Mouse (Mus musculus) forebrain, embryonic 13.5 days (tissue): ENCODE data around the gene Mapk8ip1. TPM values are rescaled to one million over a fixed set of nuclear protein-coding genes. Genes with fewer than 3 reads are reported as not detected.
"Not testable (repeated sequence)": the region's sequence is repeated elsewhere in the genome, so short reads cannot be mapped to it uniquely, and the experiment has no call there.

Source experiments
- ATAC-seq: fragments of 200-750 bp; cut with Nextera tagmentation; 2 replicates; pipeline ENCODE4 v1.8.0; 2017
- H3K27ac ChIP-seq: fragments of 300-500 bp; sonication (generic); 2 replicates; pipeline ENCODE4 v1.5.1; 2015; ENCODE audit warnings: inconsistent platforms, mild to moderate bottlenecking, moderate library complexity
- H3K27me3 ChIP-seq: fragments of 300-500 bp; sonication (generic); 2 replicates; pipeline ENCODE4 v1.6.1; 2015; ENCODE audit warnings: mild to moderate bottlenecking, inconsistent platforms
- H3K36me3 ChIP-seq: fragments of 300-500 bp; sonication (generic); 2 replicates; pipeline ENCODE4 v1.6.1; 2015; ENCODE audit warnings: mild to moderate bottlenecking, inconsistent platforms; ENCODE audit not compliant: poor library complexity, severe bottlenecking
- H3K4me1 ChIP-seq: fragments of 300-500 bp; sonication (generic); 2 replicates; pipeline ENCODE4 v1.6.1; 2015; ENCODE audit warnings: inconsistent platforms
- H3K4me2 ChIP-seq: fragments of 300-500 bp; sonication (generic); 2 replicates; pipeline ENCODE4 v1.6.1; 2015; ENCODE audit warnings: inconsistent platforms, mild to moderate bottlenecking, moderate library complexity
- H3K4me3 ChIP-seq: fragments of 300-500 bp; sonication (generic); 2 replicates; pipeline ENCODE4 v1.5.1; 2015; ENCODE audit warnings: mild to moderate bottlenecking, inconsistent platforms
- H3K9ac ChIP-seq: fragments of 300-500 bp; sonication (generic); 2 replicates; pipeline ENCODE4 v1.6.1; 2015; ENCODE audit warnings: mild to moderate bottlenecking, inconsistent platforms
- H3K9me3 ChIP-seq: fragments of 300-500 bp; sonication (generic); replicated peaks from 2 replicates; pipeline ENCODE4 v1.6.1; 2016; ENCODE audit warnings: inconsistent platforms
- WGBS: fragments of 180-500 bp; shearing (Covaris S2); methylation state at CpG from one replicate; pipeline ENCODE4 v1.1.7; 2015; 5-methylcytosine and 5-hydroxymethylcytosine counted together
- polyA plus RNA-seq: library from polyadenylated mRNA; unstranded; fragments of >200 nt; fragmentation: Nextera tagmentation; extraction: Ambion mirVana; gene quantifications from 2 replicates; pipeline ENCODE4 v1.2.1, GENCODE M21; 2015

The Mapk8ip1 gene
- polyA plus RNA-seq, 1 experiment from 2014 or later = 66.9 TPM

DNA sequence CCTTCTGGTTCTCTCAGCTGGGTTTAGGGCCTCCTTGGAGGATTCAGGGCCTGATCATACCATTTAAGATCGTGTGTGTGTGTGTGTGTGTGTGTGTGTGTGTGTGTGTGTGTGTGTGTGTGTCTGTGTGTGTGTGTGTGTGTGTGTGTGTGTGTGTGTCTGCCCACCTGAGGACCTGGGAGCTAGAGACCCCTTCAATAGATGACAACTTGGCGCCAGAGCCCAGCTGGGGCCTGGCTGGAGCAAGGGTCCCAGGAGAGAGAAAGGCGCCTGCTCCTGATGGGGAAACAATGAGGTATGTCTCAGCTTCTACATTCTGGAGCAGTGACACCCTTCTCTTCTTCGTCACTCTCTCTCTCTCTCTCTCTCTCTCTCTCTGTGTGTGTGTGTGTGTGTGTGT, 1.2 kb downstream of the Mapk8ip1 start:
- H3K27ac ChIP-seq = peak overlapping the region; percentile 25; the same call in 1 of the 2 replicates
- H3K4me2 ChIP-seq = peak overlapping the region; percentile 90
- ATAC-seq, H3K9ac ChIP-seq, H3K27me3 ChIP-seq, H3K9me3 ChIP-seq: not testable (repeated sequence)
- peaks cover 40% of the 10 kb centered on the region for H3K4me1 ChIP-seq
- peaks cover 18% of the 10 kb centered on the region for H3K36me3 ChIP-seq
- WGBS = 21% methylated on average over 2 of the region's 4 CpGs
- H3K4me3 ChIP-seq = peak overlapping the region; percentile 70

DNA sequence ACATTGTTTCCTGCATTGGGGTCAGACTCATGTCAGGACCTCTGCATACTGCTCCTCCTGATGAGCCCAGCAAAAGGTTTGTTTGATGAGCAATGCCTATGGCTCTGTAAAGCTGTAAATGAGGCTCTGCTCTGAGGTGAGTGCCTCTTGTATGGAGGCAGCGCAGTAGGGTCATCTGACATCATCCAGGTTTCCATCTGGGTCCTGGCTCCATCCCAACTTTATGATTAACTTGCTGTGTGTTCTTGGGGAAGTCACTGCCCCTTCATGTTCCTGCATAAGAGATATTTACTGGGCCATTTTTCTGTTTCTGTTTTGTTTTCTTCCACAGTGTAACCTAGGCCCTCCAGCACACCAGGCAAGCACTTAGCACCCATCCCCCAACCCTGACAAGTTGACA, 3.6 kb downstream of the Mapk8ip1 start:
- Histone ChIP-seq H3K4me2 (no peak overlapping the region), H3K36me3 (no peaks in the 10 kb centered on the region; the same call in 1 of the 2 replicates), H3K27ac (no peak overlapping the region), H3K4me3 (no peak overlapping the region), H3K9me3 (no peaks in the 10 kb centered on the region), H3K9ac (no peak overlapping the region), H3K4me1 (peaks cover 50% of the 10 kb centered on the region), H3K27me3 (no peaks in the 10 kb centered on the region)
- ATAC-seq = no peak
- WGBS = 97% methylated on average over 1 of the region's 1 CpGs

DNA sequence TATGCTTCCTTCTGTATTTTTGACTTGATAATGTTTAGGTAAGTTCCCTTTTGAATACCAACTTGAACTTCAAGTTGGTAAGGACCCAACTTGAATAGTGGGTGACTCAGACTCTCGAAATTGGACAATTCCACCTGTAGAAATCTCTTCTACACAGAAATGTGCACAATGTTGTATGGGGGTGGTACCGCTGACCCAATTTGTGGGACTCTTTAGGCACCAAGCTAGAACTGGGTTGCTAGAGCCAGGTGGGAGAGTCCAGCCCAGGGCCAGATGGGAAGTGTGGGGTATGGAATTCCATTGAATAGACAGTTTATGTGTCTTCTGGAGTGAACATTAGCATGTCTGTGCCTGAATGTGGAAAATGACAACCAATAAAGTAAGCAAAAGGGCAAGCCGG, 5.5 kb downstream of the Mapk8ip1 start:
- peaks cover 62% of the 10 kb centered on the region for H3K4me1 ChIP-seq
- H3K27ac ChIP-seq = no peak overlapping the region

DNA sequence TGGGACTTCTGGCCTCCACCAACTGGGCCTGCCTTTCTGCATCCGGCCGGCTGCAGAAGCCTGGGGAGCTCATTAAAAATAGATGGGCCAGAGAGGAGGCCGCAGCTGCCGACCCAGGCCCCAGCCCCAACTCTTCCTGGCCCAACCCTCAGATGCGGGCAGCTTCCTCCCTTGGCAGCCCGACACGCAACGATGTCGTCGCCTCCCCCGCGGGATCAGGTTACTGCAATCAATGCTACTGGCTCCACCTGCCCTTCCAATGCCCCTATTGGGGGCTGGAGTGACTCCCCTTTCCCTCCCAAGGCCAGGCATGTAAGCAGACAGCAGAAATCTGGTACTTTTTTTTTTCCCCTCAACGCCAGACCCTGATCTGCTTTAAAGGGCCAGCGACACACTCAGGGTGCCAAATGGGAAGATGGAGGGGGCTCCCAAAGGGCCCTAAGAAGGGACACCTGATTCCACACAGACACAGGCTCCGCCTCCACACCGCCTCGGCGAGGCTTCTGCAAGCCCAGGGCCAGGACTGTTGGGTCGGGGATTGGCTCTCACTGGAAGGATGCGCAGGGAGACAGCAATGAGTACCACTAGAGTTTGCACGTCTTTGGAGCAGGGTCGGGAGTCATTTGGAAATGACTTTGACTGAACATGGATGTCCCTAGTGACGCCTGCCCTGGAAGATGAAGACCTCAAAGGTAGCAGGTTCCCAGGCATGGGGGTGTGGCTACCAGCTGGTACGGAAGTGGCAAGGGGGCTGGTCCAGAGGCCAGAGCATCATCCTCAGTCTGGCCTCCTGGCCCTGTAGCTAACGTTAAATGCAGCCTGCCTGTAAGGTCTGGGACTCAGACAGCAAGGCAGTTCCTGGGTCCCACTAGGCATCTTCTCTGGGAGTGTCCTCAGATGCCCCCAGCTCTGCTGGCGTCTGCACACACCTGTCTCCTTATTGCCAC, 8.5 kb downstream of the Mapk8ip1 start:
- H3K9me3 ChIP-seq = no peaks in the 10 kb centered on the region
- H3K9ac ChIP-seq = peak overlapping the region; percentile 74
- H3K4me1 ChIP-seq = peaks cover 59% of the 10 kb centered on the region
- H3K4me3 ChIP-seq = peak overlapping the region; percentile 36
- ATAC-seq = no peak
- 6% methylated on average over 26 of the region's 26 CpGs for WGBS
- peak overlapping the region; percentile 80 for H3K27ac ChIP-seq
- peak overlapping the region; percentile 65 for H3K4me2 ChIP-seq
- H3K27me3 ChIP-seq = no peaks in the 10 kb centered on the region
- peaks cover 1% of the 10 kb centered on the region for H3K36me3 ChIP-seq

More for the DNA sequence above, 5.5 kb downstream of the Mapk8ip1 start:
- 92% methylated on average over 3 of the region's 3 CpGs for WGBS
- no peaks in the 10 kb centered on the region for H3K27me3 ChIP-seq
- no peak overlapping the region for H3K4me3 ChIP-seq
- no peak for ATAC-seq
- no peaks in the 10 kb centered on the region; the same call in 1 of the 2 replicates for H3K36me3 ChIP-seq
- H3K9me3 ChIP-seq = no peaks in the 10 kb centered on the region
- H3K4me2 ChIP-seq = no peak overlapping the region
- H3K9ac ChIP-seq = no peak overlapping the region

DNA sequence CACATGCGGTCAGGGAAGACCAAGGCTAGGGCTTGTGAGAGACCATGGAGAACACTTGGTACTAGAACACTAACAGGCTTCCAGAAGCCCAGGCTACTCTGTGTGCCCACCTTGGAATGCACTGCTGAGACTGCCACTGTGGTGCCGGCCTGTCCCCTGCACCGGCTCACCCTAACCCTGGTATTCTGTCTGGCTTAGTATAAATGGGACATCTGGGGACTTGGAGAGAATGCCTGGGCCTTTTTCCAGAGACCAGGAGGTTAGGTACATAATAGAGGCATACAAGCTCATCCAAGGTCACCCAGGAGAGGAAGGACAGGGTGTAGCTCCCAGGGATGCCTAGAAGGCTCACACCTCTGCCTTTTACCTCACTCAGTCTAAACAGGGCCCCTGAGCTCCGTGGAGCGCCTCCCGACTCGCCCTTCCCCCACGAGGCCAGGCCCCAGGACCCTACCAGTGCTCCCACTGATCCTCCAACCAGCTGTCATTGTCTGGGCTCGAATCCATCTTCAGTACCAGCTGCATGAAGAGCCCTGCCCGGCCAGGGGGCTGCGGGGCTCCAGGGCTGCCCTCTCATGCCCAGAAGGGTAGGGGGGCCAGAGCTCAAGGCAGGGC, 9.3 kb downstream of the Mapk8ip1 start:
- WGBS = 20% methylated on average over 11 of the region's 11 CpGs
- H3K4me3 ChIP-seq = peak overlapping the region; percentile 36
- peak overlapping the region; percentile 74 for H3K9ac ChIP-seq
- no peaks in the 10 kb centered on the region for H3K9me3 ChIP-seq
- H3K36me3 ChIP-seq = peaks cover 9% of the 10 kb centered on the region
- peaks cover 57% of the 10 kb centered on the region for H3K4me1 ChIP-seq
- no peaks in the 10 kb centered on the region for H3K27me3 ChIP-seq
- no peak for ATAC-seq
- H3K27ac ChIP-seq = peak overlapping the region; percentile 80
- H3K4me2 ChIP-seq = peak overlapping the region; percentile 65

DNA sequence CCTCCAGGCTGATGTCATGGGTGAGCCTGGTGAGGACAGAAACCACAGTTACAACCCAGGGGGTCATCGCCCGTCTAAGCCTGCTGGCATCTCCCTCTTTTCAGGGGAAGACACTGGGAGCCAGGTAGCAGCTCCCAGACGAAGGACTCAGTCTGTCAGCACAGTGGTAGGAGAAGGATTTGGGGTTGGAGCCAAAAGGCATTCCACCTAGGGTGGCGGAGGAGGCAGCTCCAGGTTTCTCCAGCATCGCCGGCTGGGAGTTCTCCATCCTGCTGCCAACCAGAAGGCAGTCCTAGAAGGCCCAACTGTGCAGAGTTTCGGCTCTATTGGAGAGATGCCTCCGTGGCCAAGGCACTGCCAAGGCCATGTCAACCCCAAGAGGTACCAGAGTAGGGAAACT, 9.9 kb downstream of the Mapk8ip1 start:
- ATAC-seq = no peak
- Histone ChIP-seq H3K4me1 (peaks cover 56% of the 10 kb centered on the region), H3K9ac (0 out of 2 replicates have a peak overlapping the region, but pooled peaks have one; percentile 5), H3K9me3 (no peaks in the 10 kb centered on the region), H3K27me3 (no peaks in the 10 kb centered on the region), H3K4me3 (no peak overlapping the region), H3K27ac (no peak overlapping the region), H3K36me3 (peaks cover 16% of the 10 kb centered on the region), H3K4me2 (peak overlapping the region; percentile 65)
- 84% methylated on average over 8 of the region's 8 CpGs for WGBS

DNA sequence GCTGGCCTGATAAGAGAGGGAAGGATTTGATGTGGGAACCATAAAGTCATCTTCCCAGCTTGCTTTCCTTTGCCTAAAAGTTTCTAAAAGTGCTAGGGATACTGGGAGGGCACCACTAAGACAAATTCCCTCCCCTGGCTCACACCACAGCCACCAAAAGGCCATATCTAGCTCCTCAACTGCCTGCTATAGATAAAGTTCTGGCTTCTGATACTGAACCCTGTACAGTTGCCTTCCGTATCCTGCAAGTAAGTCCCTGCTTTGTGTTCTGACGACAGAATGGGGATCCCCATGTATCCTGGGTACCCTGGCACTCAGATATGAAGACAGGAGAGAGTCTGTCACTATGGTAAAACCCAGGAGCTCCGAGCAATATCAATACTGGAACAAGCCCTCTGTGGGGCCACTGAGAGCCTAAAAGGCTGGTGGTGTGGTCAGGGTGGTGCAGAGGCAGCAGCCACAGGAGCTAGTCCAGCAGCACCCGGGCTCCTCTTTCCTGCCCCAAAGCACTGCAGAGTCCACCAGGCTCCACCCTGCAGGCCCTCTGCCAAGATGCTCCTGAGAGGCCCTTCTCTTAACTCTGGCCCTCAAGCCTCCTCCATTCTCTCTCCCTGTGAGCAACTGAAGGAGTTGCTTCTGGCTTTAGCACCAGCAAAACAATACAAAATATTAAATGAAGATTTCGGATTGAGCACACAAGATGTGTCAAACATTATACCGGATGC, 10.7 kb downstream of the Mapk8ip1 start:
- H3K4me3 ChIP-seq = peak overlapping the region; percentile 87; the same call in 1 of the 2 replicates
- no peaks in the 10 kb centered on the region for H3K27me3 ChIP-seq

DNA sequence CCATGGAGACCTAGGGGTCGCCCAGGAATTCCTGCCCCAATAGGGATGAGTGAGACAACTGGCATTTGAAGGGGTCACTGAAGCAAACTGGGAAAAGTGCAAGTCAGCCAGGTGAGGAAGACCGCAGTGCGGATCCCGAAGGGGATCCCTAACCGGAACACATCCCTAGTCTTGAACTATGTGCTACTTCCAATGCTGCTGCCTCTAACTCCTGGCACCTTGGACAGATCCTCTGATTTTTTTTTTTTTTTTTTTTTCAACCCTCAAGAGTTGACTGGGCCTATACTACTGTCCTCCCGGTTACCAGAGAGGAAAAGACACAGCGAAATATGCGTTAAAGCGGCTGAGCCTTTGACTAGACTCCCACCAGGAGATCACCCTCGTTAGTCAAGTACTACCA, 11.4 kb downstream of the Mapk8ip1 start:
- peak overlapping the region; percentile 93; the same call in 1 of the 2 replicates for H3K9ac ChIP-seq
- peak overlapping the region; percentile 88 for H3K27ac ChIP-seq
- peaks cover 56% of the 10 kb centered on the region for H3K4me1 ChIP-seq
- peak overlapping the region; percentile 71 for H3K4me2 ChIP-seq
- H3K4me3 ChIP-seq = peak overlapping the region; percentile 87
- ATAC-seq = no peak
- WGBS = under 1% methylated on average over 10 of the region's 10 CpGs
- no peaks in the 10 kb centered on the region for H3K9me3 ChIP-seq
- no peaks in the 10 kb centered on the region for H3K27me3 ChIP-seq
- H3K36me3 ChIP-seq = peaks cover 31% of the 10 kb centered on the region

More for the DNA sequence above, 10.7 kb downstream of the Mapk8ip1 start:
- Histone ChIP-seq H3K4me2 (peak overlapping the region; percentile 71), H3K27ac (peak overlapping the region; percentile 88), H3K9ac (peak overlapping the region; percentile 1; the same call in 1 of the 2 replicates), H3K9me3 (no peaks in the 10 kb centered on the region), H3K36me3 (peaks cover 24% of the 10 kb centered on the region), H3K4me1 (peaks cover 56% of the 10 kb centered on the region)
- no peak for ATAC-seq
- 73% methylated on average over 6 of the region's 6 CpGs for whole genome bisulfite sequencing

DNA sequence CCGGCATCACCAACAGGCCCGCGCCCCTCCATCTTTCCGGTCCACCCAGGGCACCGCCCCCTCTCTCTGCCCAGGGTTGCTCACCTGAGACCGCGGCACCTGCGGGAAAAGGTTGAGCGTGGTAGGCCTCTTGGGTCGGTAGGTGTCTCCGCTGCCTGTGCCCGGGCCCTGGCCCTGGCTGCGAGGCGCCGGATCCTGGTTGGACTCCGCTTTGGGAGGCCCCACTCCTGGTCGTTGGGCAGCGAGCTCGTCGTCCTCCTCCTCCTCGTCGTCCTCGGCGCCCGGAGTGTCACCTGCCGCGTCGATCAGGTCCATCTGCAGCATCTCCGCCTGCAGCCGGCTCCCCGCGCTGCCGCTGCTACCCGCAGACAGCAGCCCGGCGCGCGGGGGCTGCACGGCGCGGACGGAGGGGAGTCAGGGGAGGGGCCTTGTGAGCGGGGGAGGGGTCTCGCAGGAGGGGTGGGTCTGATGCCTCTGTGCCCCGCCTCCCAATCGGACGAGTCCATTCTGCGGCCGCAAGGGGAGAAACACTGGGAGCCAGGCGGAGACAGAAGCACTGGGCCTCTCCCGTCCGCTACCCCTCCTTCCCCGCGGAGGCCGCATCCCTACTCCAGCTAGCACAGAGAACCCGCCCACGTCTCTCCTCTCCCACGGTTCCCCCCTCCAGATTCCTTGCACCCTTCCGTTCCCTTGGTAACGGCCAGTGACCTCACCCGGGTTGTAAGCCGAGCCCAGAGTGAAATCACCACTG, 12.0 kb downstream of the Mapk8ip1 start:
- Histone ChIP-seq H3K27ac (peak overlapping the region; percentile 88), H3K4me1 (peaks cover 56% of the 10 kb centered on the region), H3K9me3 (no peaks in the 10 kb centered on the region), H3K27me3 (no peaks in the 10 kb centered on the region), H3K4me2 (peak overlapping the region; percentile 71), H3K9ac (peak overlapping the region; percentile 93), H3K4me3 (peak overlapping the region; percentile 87), H3K36me3 (peaks cover 37% of the 10 kb centered on the region)
- WGBS = under 1% methylated on average over 57 of the region's 62 CpGs
- ATAC-seq = peak; percentile 93

DNA sequence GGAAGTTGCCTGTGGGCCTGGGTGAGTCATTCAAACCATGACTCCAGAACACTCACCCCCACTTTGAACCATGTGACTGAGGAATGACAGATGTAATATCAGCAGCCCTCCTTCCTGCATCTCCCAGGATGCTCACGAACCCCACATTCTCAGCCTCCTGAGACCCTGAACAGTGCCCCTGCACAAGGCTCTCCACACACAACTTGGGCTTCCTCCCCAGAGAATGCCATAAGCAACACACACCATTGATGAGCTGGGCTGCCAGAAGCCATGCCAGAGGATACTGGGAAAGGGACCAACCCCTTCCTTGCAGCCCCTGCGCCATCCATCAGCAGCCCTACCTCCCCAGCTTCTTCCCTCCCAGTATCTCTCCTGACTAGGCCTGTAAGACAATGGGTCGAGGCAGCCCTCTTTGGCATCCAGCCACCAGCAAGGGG, 13.0 kb downstream of the Mapk8ip1 start:
- H3K36me3 ChIP-seq = peaks cover 46% of the 10 kb centered on the region
- peak overlapping the region; percentile 71 for H3K4me2 ChIP-seq
- 36% methylated on average over 3 of the region's 3 CpGs for WGBS
- peaks cover 52% of the 10 kb centered on the region for H3K4me1 ChIP-seq
- H3K27me3 ChIP-seq = no peaks in the 10 kb centered on the region
- H3K4me3 ChIP-seq = peak overlapping the region; percentile 87
- no peaks in the 10 kb centered on the region for H3K9me3 ChIP-seq
- H3K9ac ChIP-seq = peak overlapping the region; percentile 93
- peak overlapping the region; percentile 88 for H3K27ac ChIP-seq
- no peak for ATAC-seq

DNA sequence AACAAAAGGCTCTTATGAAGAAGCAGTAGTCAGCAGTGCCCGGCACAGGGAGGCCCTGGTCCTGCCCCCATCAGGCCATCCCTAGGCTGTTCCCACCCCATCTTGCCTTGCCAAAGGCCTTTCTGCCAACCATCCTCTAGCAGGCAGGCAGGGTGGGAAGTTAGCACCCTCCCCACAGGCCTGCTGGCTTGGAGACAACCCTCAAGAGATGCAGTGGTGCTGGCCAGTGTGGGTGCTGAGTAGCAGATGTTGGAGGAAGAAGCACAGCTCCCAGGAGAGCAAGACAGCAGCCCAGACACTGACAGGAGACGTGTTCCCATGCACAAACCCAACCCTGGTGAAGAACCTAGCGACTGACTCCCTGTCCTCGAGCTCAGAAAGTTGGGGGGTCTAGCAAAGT, 13.4 kb downstream of the Mapk8ip1 start:
- H3K4me1 ChIP-seq = peaks cover 48% of the 10 kb centered on the region
- peak overlapping the region; percentile 11; the same call in 1 of the 2 replicates for H3K27ac ChIP-seq
- peak overlapping the region; percentile 87 for H3K4me3 ChIP-seq
- 75% methylated on average over 4 of the region's 4 CpGs for WGBS
- H3K9me3 ChIP-seq = no peaks in the 10 kb centered on the region
- peak overlapping the region; percentile 71 for H3K4me2 ChIP-seq
- peaks cover 51% of the 10 kb centered on the region for H3K36me3 ChIP-seq
- H3K27me3 ChIP-seq = no peaks in the 10 kb centered on the region
- peak overlapping the region; percentile 93 for H3K9ac ChIP-seq
- no peak for ATAC-seq
